Mouse (Mus musculus) stomach, embryonic 16.5 days (tissue): ENCODE measurements around the gene Mypop. TPM values are rescaled to one million over a fixed set of nuclear protein-coding genes. Genes with fewer than 3 reads are reported as not detected.

Experiments
- ATAC-seq: fragments of 200-750 bp; cut with Nextera tagmentation; 2 replicates; pipeline ENCODE4 v1.8.0; 2017; ENCODE audit warnings: moderate number of reproducible peaks, moderate TSS enrichment; ENCODE audit not compliant: insufficient read depth, low FRiP score
- H3K27ac ChIP-seq: fragments of 300-500 bp; sonication (generic); 2 replicates; pipeline ENCODE4 v1.5.1; 2014; ENCODE audit warnings: low read length
- H3K27me3 ChIP-seq: fragments of 300-500 bp; sonication (generic); 2 replicates; pipeline ENCODE4 v1.6.1; 2014; ENCODE audit warnings: low read length, control low read depth, mixed read lengths; ENCODE audit not compliant: control insufficient read depth, insufficient read depth
- H3K36me3 ChIP-seq: fragments of 300-500 bp; sonication (generic); 2 replicates; pipeline ENCODE4 v1.6.1; 2014; ENCODE audit warnings: low read length; ENCODE audit not compliant: control insufficient read depth, insufficient read depth
- H3K4me1 ChIP-seq: fragments of 300-500 bp; sonication (generic); 2 replicates; pipeline ENCODE4 v1.6.1; 2014; ENCODE audit warnings: low read length, control low read depth, mixed read lengths; ENCODE audit not compliant: control insufficient read depth, insufficient read depth
- H3K4me2 ChIP-seq: fragments of 300-500 bp; sonication (generic); 2 replicates; pipeline ENCODE4 v1.6.1; 2014; ENCODE audit warnings: low read depth, low read length, mixed read lengths
- H3K4me3 ChIP-seq: fragments of 300-500 bp; sonication (generic); replicated peaks from 2 replicates; pipeline ENCODE4 v1.5.1; 2014; ENCODE audit warnings: mild to moderate bottlenecking, low read length
- H3K9ac ChIP-seq: fragments of 300-500 bp; sonication (generic); 2 replicates; pipeline ENCODE4 v1.6.1; 2014; ENCODE audit warnings: low read length
- H3K9me3 ChIP-seq: fragments of 300-500 bp; sonication (generic); replicated peaks from 2 replicates; pipeline ENCODE4 v1.6.1; 2016; ENCODE audit warnings: low read length, control low read depth; ENCODE audit not compliant: control insufficient read depth
- WGBS: fragments of 180-500 bp; shearing (Covaris S2); extraction: QIAGEN DNeasy Blood & Tissue Kit; methylation state at CpG from one replicate; pipeline ENCODE4 v1.1.7; 2014; 5-methylcytosine and 5-hydroxymethylcytosine counted together
- polyA plus RNA-seq: library from polyadenylated mRNA; unstranded; fragments of >200 nt; fragmentation: Nextera tagmentation; extraction: Ambion mirVana; gene quantifications from 2 replicates; pipeline ENCODE4 v1.2.1, GENCODE M21; 2015

Gene Mypop
- polyA plus RNA-seq, 1 experiment from 2014 or later: 1.6 TPM

- H3K36me3 ChIP-seq: no peaks in the 10 kb centered on the region
- H3K9ac ChIP-seq: peak overlapping the region; percentile 69
- H3K27me3 ChIP-seq: peaks cover 28% of the 10 kb centered on the region
- peaks cover 16% of the 10 kb centered on the region for H3K4me1 ChIP-seq
- peak overlapping the region; percentile 57 for H3K27ac ChIP-seq
- peak overlapping the region; percentile 94 for H3K4me3 ChIP-seq
- no peak for ATAC-seq
- H3K4me2 ChIP-seq: peak overlapping the region; percentile 38
- H3K9me3 ChIP-seq: no peaks in the 10 kb centered on the region
- 42% methylated on average over 18 of the region's 18 CpGs for WGBS
Measured at GRCm38 (mm10) chr7:19022189-19022958, 31.3 kb downstream of the Mypop start.

GRCm38 (mm10) chr7:19023357-19023814 is 32.3 kb downstream of the Mypop start, which contains the start of gene Foxa3:
TSS of gene Foxa3 (minus strand) at chr7:19023538.
- peak within 1 kb of the TSS; percentile 94 for H3K4me3 ChIP-seq
- WGBS: 3% methylated on average over 30 of the region's 30 CpGs
- peak within 1 kb of the TSS; percentile 57 for H3K27ac ChIP-seq
- peaks cover 18% of the 10 kb centered on the region for H3K4me1 ChIP-seq
- peak; percentile 59 for ATAC-seq
- H3K9ac ChIP-seq: peak within 1 kb of the TSS; percentile 95
- peaks cover 28% of the 10 kb centered on the region for H3K27me3 ChIP-seq
- no peaks in the 10 kb centered on the region for H3K9me3 ChIP-seq
- H3K36me3 ChIP-seq: no peaks in the 10 kb centered on the region
- peak within 1 kb of the TSS; percentile 68 for H3K4me2 ChIP-seq

GRCm38 (mm10) chr7:19024096-19024506 is 33.1 kb downstream of the Mypop start, which contains the start of gene Sympk:
TSS of gene Sympk (plus strand) at chr7:19024377.
- peak within 1 kb of the TSS; percentile 68 for H3K4me2 ChIP-seq
- peak; percentile 94 for ATAC-seq
- no peaks in the 10 kb centered on the region for H3K9me3 ChIP-seq
- peaks cover 18% of the 10 kb centered on the region for H3K4me1 ChIP-seq
- peak within 1 kb of the TSS; percentile 94 for H3K4me3 ChIP-seq
- peaks cover 28% of the 10 kb centered on the region for H3K27me3 ChIP-seq
- peak within 1 kb of the TSS; percentile 57 for H3K27ac ChIP-seq
- WGBS: 1% methylated on average over 49 of the region's 50 CpGs
- peak within 1 kb of the TSS; percentile 95 for H3K9ac ChIP-seq
- peaks cover 1% of the 10 kb centered on the region; the same call in 1 of the 2 replicates for H3K36me3 ChIP-seq

GRCm38 (mm10) chr7:19024581-19025255 is 33.7 kb downstream of the Mypop start:
- ATAC-seq: peak; percentile 18
- whole genome bisulfite sequencing: under 1% methylated on average over 36 of the region's 36 CpGs
- Histone ChIP-seq H3K27ac (peak overlapping the region; percentile 2; the same call in 1 of the 2 replicates), H3K4me1 (peaks cover 18% of the 10 kb centered on the region), H3K4me2 (peak overlapping the region; percentile 68), H3K27me3 (peaks cover 28% of the 10 kb centered on the region), H3K36me3 (peaks cover 7% of the 10 kb centered on the region), H3K9me3 (no peaks in the 10 kb centered on the region), H3K9ac (peak overlapping the region; percentile 95), H3K4me3 (peak overlapping the region; percentile 94)

GRCm38 (mm10) chr7:19028067-19028466 is 37.0 kb downstream of the Mypop start:
- H3K9me3 ChIP-seq: no peaks in the 10 kb centered on the region
- H3K36me3 ChIP-seq: peaks cover 24% of the 10 kb centered on the region
- H3K4me1 ChIP-seq: peaks cover 18% of the 10 kb centered on the region
- no peak for ATAC-seq
- H3K4me3 ChIP-seq: no peak overlapping the region
- H3K27me3 ChIP-seq: peaks cover 6% of the 10 kb centered on the region; the same call in 1 of the 2 replicates
- no peak overlapping the region for H3K9ac ChIP-seq
- H3K27ac ChIP-seq: no peak overlapping the region
- H3K4me2 ChIP-seq: no peak overlapping the region

- 61% methylated on average over 6 of the region's 6 CpGs for WGBS
- peaks cover 26% of the 10 kb centered on the region for H3K36me3 ChIP-seq
Measured at GRCm38 (mm10) chr7:19029084-19029653, 38.1 kb downstream of the Mypop start.

GRCm38 (mm10) chr7:19031641-19032040 is 40.6 kb downstream of the Mypop start:
- no peak overlapping the region for H3K4me3 ChIP-seq
- 83% methylated on average over 4 of the region's 4 CpGs for WGBS
- ATAC-seq: no peak
- no peak overlapping the region for H3K27ac ChIP-seq
- H3K9me3 ChIP-seq: no peaks in the 10 kb centered on the region
- peaks cover 2% of the 10 kb centered on the region; the same call in 1 of the 2 replicates for H3K4me1 ChIP-seq
- H3K4me2 ChIP-seq: no peak overlapping the region
- peaks cover 38% of the 10 kb centered on the region for H3K36me3 ChIP-seq
- H3K27me3 ChIP-seq: no peaks in the 10 kb centered on the region
- no peak overlapping the region for H3K9ac ChIP-seq

More at GRCm38 (mm10) chr7:19029084-19029653, 38.1 kb downstream of the Mypop start:
- ATAC-seq: peak; percentile 12; the same call in 1 of the 2 replicates
- Histone ChIP-seq H3K9ac (no peak overlapping the region), H3K4me3 (no peak overlapping the region), H3K27me3 (no peaks in the 10 kb centered on the region), H3K4me1 (peaks cover 18% of the 10 kb centered on the region), H3K9me3 (no peaks in the 10 kb centered on the region), H3K4me2 (no peak overlapping the region), H3K27ac (no peak overlapping the region)

GRCm38 (mm10) chr7:19044616-19045015 is 53.6 kb downstream of the Mypop start:
- Histone ChIP-seq H3K27ac (no peak overlapping the region), H3K4me3 (no peak overlapping the region), H3K4me1 (no peaks in the 10 kb centered on the region), H3K9ac (no peak overlapping the region), H3K4me2 (no peak overlapping the region), H3K36me3 (peaks cover 35% of the 10 kb centered on the region), H3K9me3 (no peaks in the 10 kb centered on the region), H3K27me3 (no peaks in the 10 kb centered on the region)
- no peak for ATAC-seq
- WGBS: 94% methylated on average over 6 of the region's 6 CpGs
